In the genomic region with DNA sequence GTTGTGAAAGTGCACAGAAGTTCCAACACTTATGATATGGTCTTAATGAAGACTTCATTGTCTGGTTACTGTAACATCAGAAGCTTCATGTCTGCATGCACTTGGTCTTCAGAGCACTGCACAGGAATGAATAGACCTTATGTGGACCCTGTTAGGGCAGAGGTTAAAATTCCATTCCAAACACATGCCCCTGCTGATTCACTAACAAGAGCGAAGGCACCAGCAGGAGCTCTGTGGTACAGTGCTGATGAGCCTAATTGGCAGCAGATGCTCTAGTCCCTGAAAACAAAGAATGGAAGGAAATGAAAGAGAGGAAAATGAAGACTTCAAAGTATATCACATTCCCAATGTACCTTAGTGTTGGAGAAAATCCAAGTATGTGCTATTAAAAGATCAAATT, we compare ENCODE assay signal across 14 mouse cellular contexts.
"Had no signal": no experiment of that assay in that cellular context is flagged by ENCODE, and none has a peak within 500 bp of the region (broad histone marks: within the 10 kb centered on the region; RNA-seq: fewer than 3 reads in every experiment).

No protein-coding gene starts in this region.

- H3K9me3 ChIP-seq: limb, embryonic 15.5 days; liver, embryonic 12.5 days; neural tube, embryonic 15.5 days had no signal

- H3K4me3 ChIP-seq: limb, embryonic 15.5 days; liver, embryonic 12.5 days; myocyte; neural tube, embryonic 15.5 days had no signal

- H3K27ac ChIP-seq: limb, embryonic 15.5 days; liver, embryonic 12.5 days; neural tube, embryonic 15.5 days had no signal

- H3K36me3 ChIP-seq: limb, embryonic 15.5 days; liver, embryonic 12.5 days; neural tube, embryonic 15.5 days had no signal

- H3K9ac ChIP-seq: limb, embryonic 15.5 days; liver, embryonic 12.5 days; lung, embryonic 14.5 days; neural tube, embryonic 15.5 days had no signal

- DNase-seq: kidney, postnatal 25 days; layer of hippocampus, adult 9-11 months; layer of hippocampus, postnatal 36 days; lung, embryonic 14.5 days; lung, postnatal 14 days; midbrain, embryonic 14.5 days; right cerebral cortex, postnatal 4 days; spleen, adult 18-20 months; thymus, adult 18-20 months; thymus, postnatal 14 days had no signal

- H3K27me3 ChIP-seq: limb, embryonic 15.5 days; liver, embryonic 12.5 days; neural tube, embryonic 15.5 days had no signal

- H3K4me1 ChIP-seq: limb, embryonic 15.5 days; liver, embryonic 12.5 days; neural tube, embryonic 15.5 days had no signal

- ATAC-seq: liver, embryonic 12.5 days had no signal

- H3K4me2 ChIP-seq: limb, embryonic 15.5 days; liver, embryonic 12.5 days; lung, embryonic 14.5 days; neural tube, embryonic 15.5 days had no signal
